Mouse (Mus musculus) left cerebral cortex, postnatal 4 days (tissue): ENCODE results near the gene Snrpb2. TPM values are rescaled to one million over a fixed set of nuclear protein-coding genes. Genes with fewer than 3 reads are reported as not detected.

ENCODE experiments used
- DNase-seq: peaks from one replicate; pipeline ENCODE4 v3.0.0-alpha.2; 2022
- intact Hi-C: fragments of 180-260 bp; cut with DNase I; formaldehyde crosslinking; loops from one replicate; pipeline ENCODE4 v1.15.1; 2025
- total RNA-seq, 2 experiments: library from RNA; stranded (reverse); gene quantifications; 2 replicates each; pipeline ENCODE4 v1.2.3; 2021

Snrpb2 gene
- total RNA-seq: 10 to 100 TPM; 53.2 to 65.9 TPM

DNA sequence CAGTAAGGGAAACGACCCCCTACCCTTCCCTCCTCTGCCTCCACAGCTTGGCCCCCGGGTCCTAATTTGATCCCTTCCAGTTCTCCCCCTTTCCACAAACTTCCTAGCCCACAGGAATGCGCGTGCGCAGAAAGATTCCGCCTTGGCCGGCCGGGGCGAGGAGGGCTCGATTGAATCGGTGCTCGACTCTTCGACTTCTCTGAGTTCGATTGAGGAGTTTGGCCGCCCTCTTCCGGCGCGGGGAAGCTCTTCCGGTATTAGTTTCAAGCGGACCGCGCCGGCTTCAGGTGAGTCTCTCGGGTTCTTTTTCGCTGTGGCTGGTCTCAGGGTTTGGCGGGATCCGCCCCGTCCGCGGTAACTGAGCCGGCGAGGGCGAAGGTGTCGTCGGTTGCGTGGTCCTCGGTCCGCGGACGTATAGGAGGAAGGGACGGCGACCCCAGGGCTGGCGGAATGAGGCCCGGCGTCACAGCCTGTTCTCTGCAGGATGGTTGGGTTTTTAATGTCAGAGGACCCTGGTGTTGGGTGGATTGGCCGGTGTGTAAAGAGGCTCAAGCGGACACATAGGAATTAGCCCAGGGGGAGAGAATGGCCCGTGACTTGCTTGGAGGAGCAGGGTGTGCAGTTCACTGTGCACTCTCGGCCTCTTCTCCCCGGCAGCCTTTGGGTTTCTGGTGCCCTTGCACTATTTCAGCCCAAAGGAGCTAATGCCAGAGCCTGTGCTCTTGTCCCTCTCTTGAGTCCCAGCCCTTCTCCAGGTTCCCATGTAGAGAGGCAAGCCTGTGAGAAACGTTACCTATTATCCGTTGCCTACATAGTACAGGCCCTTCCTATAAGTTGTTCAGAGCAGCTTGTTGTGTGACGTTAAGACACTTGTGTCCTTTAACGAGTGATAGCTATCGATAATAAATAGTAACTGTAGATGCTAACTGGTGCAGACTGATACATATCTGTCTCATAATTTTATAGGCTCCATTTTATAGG, at the start of gene Snrpb2:
Gene Snrpb2, plus strand, starts transcription at position 228 of the 981 bp plus-strand sequence.
- DNase-seq: peak; percentile 91
- intact Hi-C loops: no loop called here

DNA sequence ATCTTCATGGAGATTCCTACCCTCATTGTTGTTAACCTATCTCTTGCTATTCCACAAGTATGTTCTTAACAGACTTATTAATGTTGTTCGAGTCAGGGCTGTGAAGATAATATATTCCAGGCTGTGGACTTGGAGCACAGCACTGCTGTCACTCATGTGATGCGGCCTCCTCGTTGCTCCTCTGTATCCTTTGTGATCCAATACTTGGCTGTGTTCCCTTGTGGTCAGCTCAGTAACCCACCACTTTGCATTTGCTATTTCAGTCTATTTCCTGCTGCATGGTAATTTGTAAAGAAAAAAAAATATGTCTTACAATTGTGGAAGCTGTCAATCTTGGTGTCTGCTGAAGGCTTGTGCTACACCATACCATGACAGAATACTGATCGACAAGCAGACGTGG, 49.8 kb upstream of the Snrpb2 start:
- no peak for DNase-seq
- intact Hi-C loops: no loop called here

GRCm38 (mm10) chr2:143018084-143018483, 44.8 kb upstream of the Snrpb2 start:
- intact Hi-C loops: no loop called here
- no peak for DNase-seq

DNA sequence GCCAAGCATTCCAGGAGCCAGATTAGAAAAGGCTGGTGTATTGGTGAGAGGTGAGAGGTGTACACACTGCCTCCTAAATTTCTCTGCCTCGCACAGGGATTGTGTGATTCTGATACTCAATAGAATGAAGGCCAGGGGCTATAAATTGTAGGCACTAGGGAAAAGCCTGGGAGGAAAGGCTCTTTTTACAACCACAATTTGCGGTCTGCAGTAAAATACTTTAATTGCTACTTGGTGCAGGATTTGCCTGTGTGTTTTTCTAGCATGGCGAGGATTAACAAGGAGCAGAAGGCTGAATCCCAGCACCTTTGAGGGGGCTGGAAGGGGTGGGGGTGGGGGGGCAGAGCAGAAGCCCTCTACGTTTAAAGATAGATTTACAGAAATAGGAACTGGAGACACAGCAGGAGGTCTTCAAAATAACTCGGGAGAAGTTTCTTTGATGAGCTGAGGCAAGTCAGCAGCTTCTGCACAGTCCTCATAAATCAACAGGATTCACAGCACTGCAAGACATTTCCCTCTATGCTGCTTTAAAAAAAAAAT, 44.2 kb upstream of the Snrpb2 start:
- intact Hi-C loops: no loop called here
- no peak for DNase-seq

GRCm38 (mm10) chr2:143019727-143020126, 43.1 kb upstream of the Snrpb2 start:
- DNase-seq: no peak
- intact Hi-C loops: no loop called here

DNA sequence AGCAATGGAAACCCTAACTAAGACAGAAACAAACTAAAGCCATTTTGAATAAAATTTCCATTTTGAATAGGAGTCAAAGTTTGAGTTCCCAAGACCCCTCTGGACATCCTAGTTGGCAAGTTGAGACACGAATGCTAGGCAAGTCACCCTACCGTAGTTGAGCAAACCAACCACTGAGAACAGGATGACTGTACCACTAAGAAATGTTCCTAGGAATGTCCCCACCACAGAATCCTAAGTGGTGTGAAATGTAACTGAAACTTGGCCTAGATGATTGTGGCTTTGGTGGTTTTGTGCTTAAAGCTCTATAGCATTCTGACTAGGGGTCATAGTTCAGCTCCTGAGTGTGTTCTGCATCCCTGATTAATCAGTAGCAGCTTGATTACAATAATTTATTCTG, 39.5 kb upstream of the Snrpb2 start:
- no peak for DNase-seq
- intact Hi-C loops: no loop called here

- no peak for DNase-seq
- intact Hi-C loops: no loop called here
These were observed 38.6 kb upstream of the Snrpb2 start for GRCm38 (mm10) chr2:143024226-143024625.

DNA sequence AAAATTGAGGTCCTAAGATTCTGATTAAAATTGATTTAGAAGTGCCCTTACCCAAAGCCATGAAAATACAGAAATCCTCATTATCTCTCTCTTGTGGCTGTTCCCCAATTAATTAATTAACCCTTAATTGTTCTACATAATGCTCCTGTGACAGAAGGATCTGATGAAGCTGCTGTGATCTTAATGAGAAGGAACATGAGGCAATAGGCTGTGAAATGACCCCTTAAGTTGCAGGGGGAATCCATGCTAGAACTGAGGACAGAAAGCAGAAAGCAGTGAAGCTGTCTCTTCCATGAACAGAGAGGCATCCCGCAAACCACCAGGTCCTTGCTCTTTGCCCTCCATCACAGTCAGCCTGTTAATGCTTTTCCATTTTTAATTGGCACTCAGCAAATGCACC, 31.6 kb upstream of the Snrpb2 start:
- intact Hi-C loops: no loop called here
- DNase-seq: no peak

- no peak for DNase-seq
- intact Hi-C loops: no loop called here
These were observed 30.2 kb upstream of the Snrpb2 start for GRCm38 (mm10) chr2:143032378-143033255.

- no peak for DNase-seq
- intact Hi-C loops: no loop called here
These were observed 28.3 kb upstream of the Snrpb2 start for GRCm38 (mm10) chr2:143034350-143035085.

- no peak for DNase-seq
- intact Hi-C loops: no loop called here
These were observed 27.7 kb upstream of the Snrpb2 start for GRCm38 (mm10) chr2:143035086-143035593.

GRCm38 (mm10) chr2:143041596-143041995, 21.2 kb upstream of the Snrpb2 start:
- intact Hi-C loops: no loop called here
- no peak for DNase-seq

GRCm38 (mm10) chr2:143055251-143055650, 7.6 kb upstream of the Snrpb2 start:
- intact Hi-C loops: no loop called here
- DNase-seq: no peak

DNA sequence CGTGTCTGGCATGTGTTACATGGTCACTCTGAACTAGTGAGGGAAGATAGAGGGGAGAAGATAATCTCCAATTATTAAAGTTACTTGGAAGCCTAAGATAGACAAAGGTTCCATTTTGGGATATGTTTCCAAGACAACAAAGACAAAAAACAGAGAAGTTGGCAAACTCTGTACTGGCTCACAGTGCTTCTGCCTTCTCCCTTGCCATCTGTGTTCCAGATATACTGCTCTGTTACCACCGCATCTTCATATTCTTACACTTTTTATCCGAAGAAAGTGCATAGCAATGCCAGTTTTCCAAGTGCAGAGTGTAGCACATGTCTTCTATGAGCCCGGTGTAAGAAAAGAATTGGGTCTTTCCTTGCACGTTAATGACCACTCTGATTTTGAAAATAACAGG, 6.1 kb upstream of the Snrpb2 start:
- intact Hi-C loops: no loop called here
- DNase-seq: no peak

- intact Hi-C loops: no loop called here
- no peak for DNase-seq
These were observed 417 bp upstream of the Snrpb2 start for GRCm38 (mm10) chr2:143062432-143062811.

- DNase-seq: no peak
- intact Hi-C loops: no loop called here
These were observed 3.1 kb downstream of the Snrpb2 start for GRCm38 (mm10) chr2:143065914-143066313.

- intact Hi-C loops: no loop called here
- no peak for DNase-seq
These were observed 15.5 kb downstream of the Snrpb2 start, which contains the start of gene Otor for GRCm38 (mm10) chr2:143078198-143078851. TSS of gene Otor (plus strand) at chr2:143078473.

DNA sequence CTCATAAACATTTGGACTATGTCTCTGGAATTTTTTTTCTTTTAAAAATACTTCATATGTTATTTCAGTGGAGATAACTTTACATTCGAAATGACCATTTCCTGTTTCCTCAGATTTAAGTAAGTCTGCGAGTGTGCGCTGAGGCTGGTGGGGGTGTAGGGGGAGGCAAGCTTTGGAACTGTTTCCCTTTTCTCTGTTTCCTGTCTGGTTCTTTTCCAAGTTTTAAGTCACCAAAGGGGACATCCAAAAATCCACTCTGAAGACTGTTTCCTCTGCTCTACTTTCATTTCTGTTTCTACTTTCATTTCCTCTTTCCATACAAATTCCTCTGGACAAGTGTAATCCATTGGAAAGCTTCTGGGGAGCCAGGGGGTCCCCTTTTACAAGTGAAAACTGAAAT, 18.9 kb downstream of the Snrpb2 start:
- DNase-seq: no peak
- intact Hi-C loops: no loop called here

DNA sequence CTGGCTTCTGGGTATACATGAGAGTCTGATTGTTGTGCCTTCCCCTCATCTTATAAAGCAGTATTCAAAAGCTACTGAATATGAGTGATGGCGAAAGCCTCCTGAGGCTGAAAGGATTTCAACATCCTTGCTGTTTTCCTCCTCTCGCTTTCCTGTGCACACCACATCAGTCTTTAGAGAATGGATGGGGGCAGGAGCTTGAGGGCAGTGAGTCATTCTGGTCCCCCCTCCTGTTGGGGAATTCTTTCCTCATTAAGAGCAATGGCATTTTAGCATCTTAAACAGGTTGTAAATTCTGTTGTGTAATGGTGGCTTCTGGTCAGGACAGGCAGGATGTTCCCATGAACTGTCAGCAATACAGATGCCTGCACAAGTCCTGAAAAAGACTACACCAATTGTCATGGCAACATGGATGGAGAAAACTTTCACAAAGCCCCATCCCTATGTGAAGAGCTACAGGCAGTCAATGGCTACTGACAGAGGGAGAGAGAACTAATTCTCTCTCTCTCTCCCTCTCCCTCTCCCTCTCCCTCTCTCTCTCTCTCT, 22.1 kb downstream of the Snrpb2 start:
- no peak for DNase-seq
- intact Hi-C loops: no loop called here
